Mouse (Mus musculus) embryonic fibroblast, embryonic 13.5 days (primary cell): ENCODE data around the gene Gm15097.
"Not testable (repeated sequence)": the region's sequence is repeated elsewhere in the genome, so short reads cannot be mapped to it uniquely, and the experiment has no call there.

Experiments used
- CTCF ChIP-seq: IDR thresholded peaks from 2 replicates; pipeline ENCODE4 v1.5.1; 2011; ENCODE audit warnings: mild to moderate bottlenecking, control low read depth, low read length, moderate library complexity, borderline replicate concordance; ENCODE audit not compliant: insufficient read depth
- POLR2A ChIP-seq: IDR thresholded peaks from 2 replicates; pipeline ENCODE4 v1.6.1; 2011; ENCODE audit warnings: low read depth, mild to moderate bottlenecking, control low read depth, low read length, moderate library complexity

- TF ChIP-seq CTCF, POLR2A: not testable (repeated sequence)
These were observed 21.4 kb upstream of the Gm15097 start for GRCm38 (mm10) chrX:149762853-149763252.
